Mouse (Mus musculus) hindbrain, embryonic 15.5 days (tissue): ENCODE measurements at regions not wholly inside any gene's neighbourhood (a gene's known extent, or its start where the extent isn't known, plus 50 kb on each side); places are given as distances from the start of the nearest gene placed in this dataset.
A peak's percentile ranks its signal among the peaks of the same experiment; 100 is the strongest.

Experiments
- ATAC-seq: fragments of 200-750 bp; cut with Nextera tagmentation; 2 replicates; pipeline ENCODE4 v1.8.0; 2017; ENCODE audit warnings: low read depth, moderate number of reproducible peaks, moderate TSS enrichment; ENCODE audit not compliant: low FRiP score
- H3K27ac ChIP-seq: fragments of 300-500 bp; sonication (generic); replicated peaks from 2 replicates; pipeline ENCODE4 v1.5.1; 2015; ENCODE audit warnings: mild to moderate bottlenecking, inconsistent platforms
- H3K27me3 ChIP-seq: fragments of 300-500 bp; sonication (generic); 2 replicates; pipeline ENCODE4 v1.6.1; 2015; ENCODE audit warnings: control low read depth, inconsistent platforms
- H3K36me3 ChIP-seq: fragments of 300-500 bp; sonication (generic); 2 replicates; pipeline ENCODE4 v1.6.1; 2015; ENCODE audit warnings: control low read depth, inconsistent platforms
- H3K4me1 ChIP-seq: fragments of 300-500 bp; sonication (generic); replicated peaks from 2 replicates; pipeline ENCODE4 v1.6.1; 2015; ENCODE audit warnings: control low read depth, inconsistent platforms
- H3K4me2 ChIP-seq: fragments of 300-500 bp; sonication (generic); 2 replicates; pipeline ENCODE4 v1.6.1; 2015; ENCODE audit warnings: moderate library complexity, mild to moderate bottlenecking, inconsistent platforms
- H3K4me3 ChIP-seq: fragments of 300-500 bp; sonication (generic); 2 replicates; pipeline ENCODE4 v1.5.1; 2015; ENCODE audit warnings: mild to moderate bottlenecking, inconsistent platforms
- H3K9ac ChIP-seq: fragments of 300-500 bp; sonication (generic); 2 replicates; pipeline ENCODE4 v1.6.1; 2015; ENCODE audit warnings: inconsistent platforms
- H3K9me3 ChIP-seq: fragments of 300-500 bp; sonication (generic); 2 replicates; pipeline ENCODE4 v1.6.1; 2016; ENCODE audit warnings: control low read depth, inconsistent platforms
- WGBS: fragments of 180-500 bp; shearing (Covaris S2); methylation state at CpG from one replicate; pipeline ENCODE4 v1.1.7; 2015; 5-methylcytosine and 5-hydroxymethylcytosine counted together

- Histone ChIP-seq H3K27me3 (no peaks in the 10 kb centered on the region), H3K4me1 (peaks cover 25% of the 10 kb centered on the region), H3K27ac (no peak overlapping the region), H3K4me3 (no peak overlapping the region), H3K9ac (no peak overlapping the region), H3K9me3 (no peaks in the 10 kb centered on the region), H3K36me3 (no peaks in the 10 kb centered on the region), H3K4me2 (no peak overlapping the region)
- WGBS, result 80% methylated on average over 16 of the region's 16 CpGs
- no peak for ATAC-seq
Observed at GRCm38 (mm10) chr17:84083307-84084263, 104.2 kb downstream of the Zfp36l2 start.

DNA sequence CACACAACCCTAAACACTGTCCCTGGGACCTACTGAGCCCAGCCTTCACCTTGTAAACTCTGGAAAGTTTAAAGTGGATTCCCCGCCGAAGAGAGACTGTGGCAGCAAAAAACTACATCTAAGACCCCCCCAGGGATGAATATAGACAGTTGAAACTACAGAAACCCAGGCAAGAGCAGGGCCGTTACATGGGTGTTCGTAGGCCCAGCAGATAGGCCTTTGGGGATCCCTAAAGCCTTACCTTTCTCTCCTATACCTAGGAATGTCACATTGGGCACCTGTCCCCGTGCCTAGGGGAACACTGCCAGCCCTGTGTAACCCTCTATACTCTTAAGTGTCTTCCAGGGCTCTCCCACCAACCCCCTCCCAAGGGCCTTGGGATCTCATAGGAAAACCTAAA is 105.2 kb downstream of the Zfp36l2 start:
- H3K27me3 ChIP-seq, result no peaks in the 10 kb centered on the region
- no peak overlapping the region for H3K4me3 ChIP-seq
- H3K4me2 ChIP-seq, result no peak overlapping the region
- no peak overlapping the region for H3K9ac ChIP-seq
- ATAC-seq, result no peak
- peak overlapping the region; percentile 69 for H3K27ac ChIP-seq
- no peaks in the 10 kb centered on the region for H3K9me3 ChIP-seq
- H3K36me3 ChIP-seq, result no peaks in the 10 kb centered on the region
- WGBS, result 94% methylated on average over 5 of the region's 5 CpGs
- H3K4me1 ChIP-seq, result peaks cover 25% of the 10 kb centered on the region

- H3K4me2 ChIP-seq, result no peak overlapping the region
- no peak overlapping the region for H3K4me3 ChIP-seq
- peak overlapping the region; percentile 69 for H3K27ac ChIP-seq
- peak; percentile 87 for ATAC-seq
- no peak overlapping the region for H3K9ac ChIP-seq
- H3K36me3 ChIP-seq, result no peaks in the 10 kb centered on the region
- 30% methylated on average over 8 of the region's 8 CpGs for WGBS
- H3K27me3 ChIP-seq, result no peaks in the 10 kb centered on the region
- no peaks in the 10 kb centered on the region for H3K9me3 ChIP-seq
- peaks cover 25% of the 10 kb centered on the region for H3K4me1 ChIP-seq
Observed at GRCm38 (mm10) chr17:84081751-84082352, 105.9 kb downstream of the Zfp36l2 start.

DNA sequence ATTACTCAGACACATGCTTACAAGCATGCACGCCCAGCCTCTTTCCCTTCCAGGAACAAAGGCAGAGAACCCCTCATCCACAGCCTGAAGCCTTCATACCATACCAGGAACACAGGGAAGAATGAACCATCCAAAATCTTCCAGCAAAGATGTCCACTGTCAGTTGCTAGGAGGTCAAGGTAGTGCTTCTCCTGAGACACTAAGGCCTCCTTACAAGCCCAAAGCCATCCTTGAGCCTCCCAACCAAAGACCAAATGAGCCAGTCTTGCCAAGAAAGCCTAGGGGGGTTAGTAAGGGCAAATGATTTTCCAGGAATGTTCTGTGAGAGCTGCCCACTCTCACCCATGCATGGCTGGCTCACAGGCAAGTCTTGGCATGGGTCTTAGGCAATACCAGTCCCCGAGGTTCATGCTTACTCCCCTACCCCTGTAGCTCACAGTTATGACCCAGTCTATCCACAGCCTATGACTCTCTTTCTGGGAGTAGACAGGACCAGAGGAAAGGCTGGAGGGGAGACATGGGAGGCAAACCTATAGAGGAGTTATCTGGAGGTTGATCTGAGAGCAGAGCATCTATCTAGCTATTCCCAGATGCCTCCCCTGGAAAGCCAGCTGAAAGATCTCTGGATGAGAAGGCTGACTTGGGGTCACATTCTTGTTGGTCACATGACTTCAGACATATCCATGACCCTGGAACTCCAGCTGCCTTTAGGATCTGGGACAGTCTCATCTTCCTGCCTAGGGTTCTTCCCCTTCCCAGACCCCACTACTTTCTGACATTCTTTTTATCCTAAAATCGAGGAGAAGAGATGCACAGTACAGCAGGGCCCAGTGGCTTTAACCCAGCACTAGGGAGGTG is 112.4 kb downstream of the Zfp36l2 start:
- Histone ChIP-seq H3K4me2 (no peak overlapping the region), H3K4me3 (no peak overlapping the region), H3K27me3 (no peaks in the 10 kb centered on the region), H3K36me3 (no peaks in the 10 kb centered on the region), H3K27ac (no peak overlapping the region), H3K9ac (no peak overlapping the region), H3K9me3 (no peaks in the 10 kb centered on the region), H3K4me1 (no peaks in the 10 kb centered on the region)
- 75% methylated on average over 3 of the region's 3 CpGs for WGBS
- ATAC-seq, result no peak

GRCm38 (mm10) chr17:84074000-84074782 is 113.6 kb downstream of the Zfp36l2 start:
- WGBS, result 82% methylated on average over 10 of the region's 10 CpGs
- Histone ChIP-seq H3K27ac (no peak overlapping the region), H3K4me2 (no peak overlapping the region), H3K36me3 (no peaks in the 10 kb centered on the region), H3K27me3 (no peaks in the 10 kb centered on the region), H3K9me3 (no peaks in the 10 kb centered on the region), H3K4me3 (no peak overlapping the region), H3K9ac (no peak overlapping the region), H3K4me1 (no peaks in the 10 kb centered on the region)
- ATAC-seq, result no peak

DNA sequence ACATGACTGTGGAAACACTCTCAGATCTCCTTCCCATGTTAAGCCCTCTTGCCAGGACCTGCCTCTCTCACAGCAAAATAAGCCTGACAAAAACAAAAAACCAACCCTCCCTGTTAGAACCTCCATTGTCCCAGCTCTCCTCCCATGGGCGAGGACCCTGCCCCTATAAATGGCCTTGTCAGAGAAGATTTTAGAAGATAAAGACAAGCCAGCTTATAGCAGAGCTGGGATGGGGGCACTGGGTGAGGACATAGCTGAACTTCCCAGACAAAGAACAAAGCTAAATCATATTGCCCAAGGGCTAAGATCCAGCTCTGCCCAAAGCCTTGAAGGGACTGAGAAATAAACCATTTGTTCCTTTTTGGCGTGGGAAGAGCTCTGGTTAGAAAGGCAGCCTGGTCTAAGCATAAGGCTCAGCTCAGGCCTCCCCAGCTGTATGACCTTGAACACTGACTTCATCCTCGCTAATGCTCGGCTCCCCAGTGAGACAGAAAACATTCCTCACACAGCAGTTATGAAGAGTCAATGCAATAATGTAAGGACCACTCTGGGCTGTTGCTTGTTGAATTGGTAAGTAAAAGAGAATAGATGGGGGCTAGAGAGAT is 115.2 kb downstream of the Zfp36l2 start:
- WGBS, result 56% methylated on average over 4 of the region's 4 CpGs
- ATAC-seq, result no peak
- Histone ChIP-seq H3K4me1 (no peaks in the 10 kb centered on the region), H3K27me3 (no peaks in the 10 kb centered on the region), H3K9ac (no peak overlapping the region), H3K36me3 (no peaks in the 10 kb centered on the region), H3K4me3 (no peak overlapping the region), H3K27ac (no peak overlapping the region), H3K4me2 (no peak overlapping the region), H3K9me3 (no peaks in the 10 kb centered on the region)

DNA sequence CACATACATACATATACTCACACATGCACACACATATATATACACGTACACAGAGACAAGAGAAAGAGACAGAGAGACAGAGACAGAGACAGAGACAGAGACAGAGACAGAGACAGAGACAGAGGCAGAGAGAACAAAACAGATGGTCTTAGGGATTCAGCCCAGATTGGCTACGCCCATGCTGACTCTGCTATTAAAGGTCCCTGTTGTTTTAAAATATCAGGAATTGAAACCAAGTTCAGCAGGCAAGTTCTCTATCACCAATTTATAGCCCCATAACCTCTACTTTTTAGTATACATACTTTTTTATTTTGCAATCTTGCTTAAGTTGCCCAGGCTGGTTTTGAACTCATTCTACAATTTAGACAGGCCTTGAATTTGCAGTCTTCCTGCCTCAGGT is 115.9 kb downstream of the Zfp36l2 start:
- Histone ChIP-seq H3K27me3 (no peaks in the 10 kb centered on the region), H3K9me3 (no peaks in the 10 kb centered on the region), H3K4me2 (no peak overlapping the region), H3K4me1 (no peaks in the 10 kb centered on the region), H3K36me3 (no peaks in the 10 kb centered on the region), H3K27ac (no peak overlapping the region), H3K4me3 (no peak overlapping the region), H3K9ac (no peak overlapping the region)
- ATAC-seq, result no peak
- 89% methylated on average over 2 of the region's 2 CpGs for WGBS

- WGBS, result 91% methylated on average over 3 of the region's 3 CpGs
Observed at GRCm38 (mm10) chr17:84070596-84070995, 117.2 kb downstream of the Zfp36l2 start.

GRCm38 (mm10) chr17:84067102-84067501 is 120.6 kb downstream of the Zfp36l2 start:
- no peaks in the 10 kb centered on the region for H3K9me3 ChIP-seq
- no peaks in the 10 kb centered on the region for H3K36me3 ChIP-seq
- no peak overlapping the region for H3K27ac ChIP-seq
- no peaks in the 10 kb centered on the region for H3K4me1 ChIP-seq
- H3K4me3 ChIP-seq, result no peak overlapping the region
- H3K4me2 ChIP-seq, result no peak overlapping the region
- 37% methylated on average over 26 of the region's 26 CpGs for WGBS
- ATAC-seq, result no peak
- H3K27me3 ChIP-seq, result no peaks in the 10 kb centered on the region
- H3K9ac ChIP-seq, result no peak overlapping the region

More at GRCm38 (mm10) chr17:84070596-84070995, 117.2 kb downstream of the Zfp36l2 start:
- Histone ChIP-seq H3K9ac (no peak overlapping the region), H3K27ac (no peak overlapping the region), H3K36me3 (no peaks in the 10 kb centered on the region), H3K27me3 (no peaks in the 10 kb centered on the region), H3K4me1 (no peaks in the 10 kb centered on the region), H3K4me3 (no peak overlapping the region), H3K4me2 (no peak overlapping the region), H3K9me3 (no peaks in the 10 kb centered on the region)
- ATAC-seq, result no peak

GRCm38 (mm10) chr17:84063791-84064190 is 124.0 kb downstream of the Zfp36l2 start:
- no peaks in the 10 kb centered on the region for H3K36me3 ChIP-seq
- WGBS, result 47% methylated on average over 7 of the region's 7 CpGs
- ATAC-seq, result no peak
- H3K9me3 ChIP-seq, result no peaks in the 10 kb centered on the region
- no peak overlapping the region for H3K4me2 ChIP-seq
- no peak overlapping the region for H3K9ac ChIP-seq
- H3K4me1 ChIP-seq, result peaks cover 12% of the 10 kb centered on the region
- no peak overlapping the region for H3K27ac ChIP-seq
- H3K27me3 ChIP-seq, result no peaks in the 10 kb centered on the region
- no peak overlapping the region for H3K4me3 ChIP-seq

DNA sequence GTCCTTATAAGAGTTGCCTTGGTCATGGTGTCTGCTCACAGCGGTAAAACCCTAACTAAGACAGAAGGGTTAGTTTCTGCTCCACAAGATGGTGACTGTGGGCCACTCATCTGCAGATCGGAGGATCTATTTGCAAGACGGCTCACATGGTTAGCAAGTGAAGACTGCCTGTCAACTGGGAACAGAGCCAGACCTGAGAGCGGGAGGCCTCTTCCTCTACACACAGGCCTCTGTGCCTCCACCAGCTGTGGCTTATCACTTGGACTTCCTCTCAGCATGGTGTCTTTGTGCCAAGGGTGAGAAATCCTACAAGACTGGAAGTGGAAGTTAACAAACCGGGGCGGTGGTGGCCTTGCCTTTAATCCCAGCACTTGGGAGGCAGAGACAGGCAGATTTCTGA is 126.1 kb downstream of the Zfp36l2 start:
- WGBS, result 85% methylated on average over 6 of the region's 6 CpGs
- ATAC-seq, result no peak
- H3K36me3 ChIP-seq, result no peaks in the 10 kb centered on the region
- no peaks in the 10 kb centered on the region for H3K9me3 ChIP-seq
- H3K27ac ChIP-seq, result no peak overlapping the region
- peaks cover 21% of the 10 kb centered on the region for H3K4me1 ChIP-seq
- H3K9ac ChIP-seq, result no peak overlapping the region
- no peak overlapping the region for H3K4me2 ChIP-seq
- H3K27me3 ChIP-seq, result no peaks in the 10 kb centered on the region
- H3K4me3 ChIP-seq, result no peak overlapping the region
